Mouse (Mus musculus) cerebellum, adult 9-11 months (tissue): ENCODE results near the gene Stk10.

Source experiments
- DNase-seq: peaks from one replicate; pipeline ENCODE4 v3.0.0; 2022

The Stk10 gene

DNA sequence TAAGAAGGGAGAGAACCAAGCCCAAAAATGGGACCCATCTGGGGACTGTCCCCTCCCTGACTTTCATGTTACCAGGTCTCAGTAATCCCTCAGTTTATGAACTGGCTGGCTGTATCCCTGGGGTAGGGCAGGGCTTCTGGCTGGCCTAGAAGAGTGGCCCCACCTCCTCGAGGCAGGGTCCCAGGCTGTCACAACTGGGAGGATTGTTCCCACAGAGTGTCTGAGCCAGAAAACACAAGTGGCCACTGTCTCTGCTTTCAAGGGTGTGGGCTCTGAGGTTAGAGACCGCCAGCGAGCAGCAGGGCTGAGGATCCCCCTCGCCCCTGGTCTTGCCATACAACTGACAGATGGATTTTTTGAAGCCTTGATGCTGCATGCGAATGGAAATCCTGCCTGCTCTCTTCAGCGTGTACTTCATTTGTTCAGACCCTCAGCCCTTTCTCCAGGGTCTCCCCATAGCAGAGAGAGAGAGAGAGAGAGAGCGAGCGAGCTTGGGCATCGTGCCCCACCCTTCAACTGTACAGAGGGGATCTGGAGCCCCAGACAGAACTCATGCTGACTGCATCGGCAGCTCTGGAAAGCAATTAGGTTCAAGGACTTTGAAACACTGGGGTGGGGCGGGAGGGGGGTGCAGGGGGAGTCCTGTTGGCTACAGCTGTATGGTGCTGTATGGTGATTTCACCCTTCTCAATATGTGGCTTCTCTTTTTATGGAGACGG is 18.6 kb downstream of the Stk10 start:
- DNase-seq = no peak

- no peak for DNase-seq
Observed at GRCm38 (mm10) chr11:32552401-32553090, 19.4 kb downstream of the Stk10 start.

GRCm38 (mm10) chr11:32553311-32554140 is 20.4 kb downstream of the Stk10 start:
- no peak for DNase-seq

GRCm38 (mm10) chr11:32554141-32555091 is 21.3 kb downstream of the Stk10 start:
- DNase-seq = no peak

GRCm38 (mm10) chr11:32555103-32555689 is 22.1 kb downstream of the Stk10 start:
- no peak for DNase-seq

GRCm38 (mm10) chr11:32556333-32556990 is 23.4 kb downstream of the Stk10 start:
- no peak for DNase-seq

GRCm38 (mm10) chr11:32558026-32558425 is 24.9 kb downstream of the Stk10 start:
- DNase-seq = no peak

GRCm38 (mm10) chr11:32558677-32559076 is 25.6 kb downstream of the Stk10 start:
- no peak for DNase-seq

DNA sequence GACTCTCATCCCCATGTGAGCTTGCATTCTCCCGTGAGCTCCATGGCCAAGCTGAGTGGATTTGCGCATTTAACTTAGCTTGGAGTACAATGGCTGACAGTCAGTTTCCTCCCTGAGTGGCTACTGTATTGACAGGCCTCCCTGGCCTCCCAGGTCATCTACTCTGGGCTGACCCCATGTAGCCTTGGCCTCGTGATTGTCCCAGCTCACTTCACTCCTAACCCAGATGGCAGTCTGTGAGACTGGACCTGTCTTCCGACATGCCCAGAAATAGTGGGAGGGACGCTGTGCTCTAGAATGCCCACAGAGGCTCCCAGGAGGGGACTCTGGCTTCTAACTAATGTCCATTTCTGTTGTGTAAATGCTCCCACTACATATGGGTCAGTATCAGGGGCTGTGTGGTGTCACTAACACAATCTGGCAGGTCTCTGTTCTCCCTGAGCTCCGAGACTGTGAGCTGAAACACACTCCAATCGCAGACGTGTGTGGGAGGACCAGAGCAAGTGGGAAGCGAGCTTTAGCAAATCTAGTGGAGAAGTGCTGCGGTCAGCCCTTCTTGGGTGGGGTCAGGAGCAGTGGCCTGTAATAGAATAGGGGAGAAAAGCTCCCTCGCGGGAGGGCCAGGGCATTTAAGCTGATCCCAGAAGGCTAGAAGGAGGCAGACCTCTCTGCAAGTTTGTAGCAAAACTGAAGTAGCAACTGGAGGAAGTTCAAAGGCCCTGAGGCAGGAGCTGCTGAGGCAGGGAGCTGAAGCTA is 27.1 kb downstream of the Stk10 start:
- no peak for DNase-seq

- no peak for DNase-seq
Observed at GRCm38 (mm10) chr11:32561465-32562355, 28.6 kb downstream of the Stk10 start.

- no peak for DNase-seq
Observed at GRCm38 (mm10) chr11:32562706-32563105, 29.6 kb downstream of the Stk10 start.

GRCm38 (mm10) chr11:32563660-32564059 is 30.6 kb downstream of the Stk10 start:
- no peak for DNase-seq

DNA sequence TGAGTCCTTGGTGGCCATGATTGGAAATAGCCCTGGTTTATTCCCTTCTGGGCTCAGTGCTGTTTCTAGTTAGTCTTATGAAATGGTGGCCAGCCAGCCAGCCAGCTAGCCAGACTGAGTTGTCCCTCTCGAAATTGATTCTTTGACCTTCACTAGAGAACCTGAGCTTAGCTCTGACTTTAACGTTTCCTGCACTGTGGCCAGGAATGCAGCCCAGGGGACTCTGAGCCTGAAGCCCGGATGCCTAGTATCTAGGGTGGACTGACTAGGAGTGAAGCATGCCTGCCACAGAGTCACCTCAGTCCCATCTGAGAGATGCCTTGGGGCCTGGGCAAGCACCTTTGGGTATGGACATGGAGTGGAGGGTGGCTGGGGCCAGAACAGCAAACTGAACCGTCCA is 31.5 kb downstream of the Stk10 start:
- DNase-seq = no peak

GRCm38 (mm10) chr11:32565088-32565487 is 32.0 kb downstream of the Stk10 start:
- DNase-seq = no peak

GRCm38 (mm10) chr11:32566184-32566583 is 33.1 kb downstream of the Stk10 start:
- DNase-seq = no peak

- DNase-seq = no peak
Observed at GRCm38 (mm10) chr11:32567000-32567855, 34.1 kb downstream of the Stk10 start.

- no peak for DNase-seq
Observed at GRCm38 (mm10) chr11:32568060-32568459, 35.0 kb downstream of the Stk10 start.

GRCm38 (mm10) chr11:32568637-32569293 is 35.7 kb downstream of the Stk10 start:
- DNase-seq = no peak
